Mouse (Mus musculus) liver, adult 2 months (tissue): ENCODE data around the gene Spata31d1a. TPM values are rescaled to one million over a fixed set of nuclear protein-coding genes. Genes with fewer than 3 reads are reported as not detected.

Experiments used
- DNase-seq: peaks from one replicate; pipeline ENCODE4 v3.0.0-alpha.2; 2011; ENCODE audit warnings: low read depth, low spot score; ENCODE audit errors: extremely low read depth
- H3K27ac ChIP-seq: fragments of 200-500 bp; replicated peaks from 2 replicates; pipeline ENCODE4 v1.5.1; 2012; ENCODE audit warnings: low read depth, mild to moderate bottlenecking, control low read depth, inconsistent platforms, low read length; ENCODE audit not compliant: insufficient read depth
- H3K27me3 ChIP-seq: fragments of 200-500 bp; 2 replicates; pipeline ENCODE4 v1.6.1; 2012; ENCODE audit warnings: mild to moderate bottlenecking, moderate library complexity, low read length, inconsistent platforms; ENCODE audit not compliant: control insufficient read depth, insufficient read depth
- H3K36me3 ChIP-seq: fragments of 200-500 bp; 2 replicates; pipeline ENCODE4 v1.6.1; 2012; ENCODE audit warnings: low read length, inconsistent platforms; ENCODE audit not compliant: control insufficient read depth, insufficient read depth
- H3K4me1 ChIP-seq: fragments of 200-500 bp; 2 replicates; pipeline ENCODE4 v1.6.1; 2011; ENCODE audit warnings: low read length; ENCODE audit not compliant: control insufficient read depth, insufficient read depth
- H3K4me3 ChIP-seq: fragments of 200-500 bp; 2 replicates; pipeline ENCODE4 v1.5.1; 2011; ENCODE audit warnings: low read depth, mild to moderate bottlenecking, control low read depth, low read length, moderate library complexity; ENCODE audit not compliant: insufficient read depth
- H3K79me2 ChIP-seq: fragments of 200-500 bp; 2 replicates; pipeline ENCODE4 v1.6.1; 2012; ENCODE audit warnings: inconsistent platforms, mild to moderate bottlenecking, low read length, moderate library complexity; ENCODE audit not compliant: control insufficient read depth, insufficient read depth
- H3K9ac ChIP-seq: fragments of 200-500 bp; 2 replicates; pipeline ENCODE4 v1.6.1; 2012; ENCODE audit warnings: low read depth, mild to moderate bottlenecking, control low read depth, inconsistent platforms, low read length
- CTCF ChIP-seq: fragments of 200-500 bp; IDR thresholded peaks from 2 replicates; pipeline ENCODE4 v1.5.1; 2011; ENCODE audit warnings: low read depth, low read length, control low read depth
- POLR2A ChIP-seq: fragments of 200-500 bp; IDR thresholded peaks from 2 replicates; pipeline ENCODE4 v1.6.1; 2011; ENCODE audit warnings: low read length, control low read depth; ENCODE audit not compliant: insufficient read depth; ENCODE audit errors: extremely low read depth
- WGBS: fragments of 180-500 bp; shearing (Covaris S2); methylation state at CpG from one replicate; pipeline ENCODE4 v1.1.7; 2018; 5-methylcytosine and 5-hydroxymethylcytosine counted together
- polyA plus RNA-seq: library from polyadenylated mRNA; depleted of rRNA; stranded (reverse); fragments of >200 nt; gene quantifications from 2 replicates; pipeline ENCODE4 v1.2.3, GENCODE M21; 2012
- total RNA-seq: library from RNA; depleted of rRNA; stranded (reverse); fragments of >200 nt; gene quantifications from 2 replicates; pipeline ENCODE4 v1.2.3, GENCODE M21; 2014

Gene Spata31d1a
- total and polyA plus RNA-seq, 2 experiments, result not detected

- H3K9ac ChIP-seq, result no peak overlapping the region
- no peak overlapping the region for H3K4me3 ChIP-seq
- no peaks in the 10 kb centered on the region for H3K36me3 ChIP-seq
- no peak overlapping the region for H3K27ac ChIP-seq
- peaks cover 3% of the 10 kb centered on the region; the same call in 1 of the 2 replicates for H3K27me3 ChIP-seq
- no peaks in the 10 kb centered on the region for H3K79me2 ChIP-seq
- no peak for DNase-seq
- TF ChIP-seq CTCF (no peak), POLR2A (no peak)
- H3K4me1 ChIP-seq, result peaks cover 2% of the 10 kb centered on the region; the same call in 1 of the 2 replicates
- WGBS, result 82% methylated on average over 6 of the region's 6 CpGs
Observed at GRCm38 (mm10) chr13:59672248-59672647, 37.9 kb downstream of the Spata31d1a start.

DNA sequence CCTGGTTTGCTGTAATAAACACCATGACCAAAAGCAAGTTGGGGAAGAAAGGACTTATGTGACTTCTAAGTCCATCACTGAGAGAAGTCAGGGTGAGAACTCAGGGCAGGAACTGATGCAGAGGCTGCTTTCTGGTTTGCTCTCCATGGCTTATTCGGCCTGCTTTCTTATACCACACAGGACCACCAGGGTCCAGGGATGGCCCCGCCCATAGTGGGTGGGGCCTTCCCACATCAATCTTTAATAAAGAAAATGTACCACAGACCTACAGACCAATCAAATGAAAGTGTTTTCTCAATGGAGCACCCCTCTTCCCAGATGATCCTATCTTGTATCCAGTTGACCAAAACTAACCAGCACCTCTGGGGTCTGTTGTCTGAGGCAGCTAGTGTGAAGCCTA lies 38.6 kb downstream of the Spata31d1a start:
- Histone ChIP-seq H3K79me2 (no peaks in the 10 kb centered on the region), H3K4me3 (no peak overlapping the region), H3K27me3 (peaks cover 3% of the 10 kb centered on the region; the same call in 1 of the 2 replicates), H3K9ac (no peak overlapping the region), H3K27ac (no peak overlapping the region), H3K4me1 (peaks cover 2% of the 10 kb centered on the region; the same call in 1 of the 2 replicates), H3K36me3 (no peaks in the 10 kb centered on the region)
- DNase-seq, result no peak
- WGBS, result 84% methylated on average over 2 of the region's 2 CpGs
- no peak for TF ChIP-seq CTCF

- H3K9ac ChIP-seq, result no peak overlapping the region
- no peaks in the 10 kb centered on the region; the same call in 1 of the 2 replicates for H3K4me1 ChIP-seq
- TF ChIP-seq POLR2A, result no peak
- TF ChIP-seq CTCF, result no peak
- no peak for DNase-seq
- H3K79me2 ChIP-seq, result no peaks in the 10 kb centered on the region
- WGBS, result 91% methylated on average over 10 of the region's 10 CpGs
- no peak overlapping the region for H3K4me3 ChIP-seq
- no peaks in the 10 kb centered on the region for H3K27me3 ChIP-seq
- no peak overlapping the region for H3K27ac ChIP-seq
- H3K36me3 ChIP-seq, result no peaks in the 10 kb centered on the region
Observed at GRCm38 (mm10) chr13:59669946-59670345, 40.2 kb downstream of the Spata31d1a start.

DNA sequence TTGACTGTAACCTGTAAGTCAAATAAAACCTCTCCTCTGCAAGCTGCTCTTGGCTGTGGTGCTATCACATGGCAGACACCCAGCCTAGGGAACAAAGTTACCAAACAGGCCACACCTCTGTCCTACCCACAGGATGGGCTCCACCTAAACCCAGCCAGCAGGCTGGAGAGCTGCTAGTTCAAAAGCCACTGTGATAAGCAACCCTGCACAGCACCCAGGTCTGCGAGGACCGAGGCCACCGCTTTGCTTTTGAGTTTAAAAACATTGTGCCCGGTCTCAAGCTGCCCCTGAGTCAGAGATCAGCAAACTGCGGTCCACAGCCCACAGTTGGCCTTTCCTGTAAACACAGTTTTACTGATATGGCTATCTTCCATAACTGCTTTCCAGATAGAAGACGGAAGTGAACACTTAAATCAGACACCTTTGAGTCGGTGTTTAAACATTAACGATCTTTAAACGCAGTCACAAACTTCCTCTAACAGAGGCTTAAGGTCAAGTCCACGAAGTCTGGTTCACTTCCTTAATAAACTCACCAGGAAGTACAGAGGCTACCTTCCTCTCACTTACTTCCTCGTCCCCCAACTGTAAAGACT lies 41.5 kb downstream of the Spata31d1a start:
- Histone ChIP-seq H3K27me3 (no peaks in the 10 kb centered on the region), H3K9ac (no peak overlapping the region; the same call in 1 of the 2 replicates), H3K79me2 (no peaks in the 10 kb centered on the region), H3K4me3 (no peak overlapping the region), H3K4me1 (no peaks in the 10 kb centered on the region; the same call in 1 of the 2 replicates), H3K36me3 (no peaks in the 10 kb centered on the region), H3K27ac (peak overlapping the region; percentile 71)
- whole genome bisulfite sequencing, result 6% methylated on average over 11 of the region's 11 CpGs
- TF ChIP-seq POLR2A (no peak), CTCF (no peak)
- peak; percentile 94 for DNase-seq

- Histone ChIP-seq H3K36me3 (no peaks in the 10 kb centered on the region), H3K27me3 (no peaks in the 10 kb centered on the region), H3K4me1 (no peaks in the 10 kb centered on the region; the same call in 1 of the 2 replicates), H3K79me2 (no peaks in the 10 kb centered on the region), H3K4me3 (no peak overlapping the region), H3K27ac (no peak overlapping the region), H3K9ac (no peak overlapping the region)
- DNase-seq, result no peak
- 82% methylated on average over 5 of the region's 5 CpGs for WGBS
- no peak for TF ChIP-seq POLR2A
- no peak for TF ChIP-seq CTCF
Observed at GRCm38 (mm10) chr13:59667763-59668162, 42.4 kb downstream of the Spata31d1a start.

DNA sequence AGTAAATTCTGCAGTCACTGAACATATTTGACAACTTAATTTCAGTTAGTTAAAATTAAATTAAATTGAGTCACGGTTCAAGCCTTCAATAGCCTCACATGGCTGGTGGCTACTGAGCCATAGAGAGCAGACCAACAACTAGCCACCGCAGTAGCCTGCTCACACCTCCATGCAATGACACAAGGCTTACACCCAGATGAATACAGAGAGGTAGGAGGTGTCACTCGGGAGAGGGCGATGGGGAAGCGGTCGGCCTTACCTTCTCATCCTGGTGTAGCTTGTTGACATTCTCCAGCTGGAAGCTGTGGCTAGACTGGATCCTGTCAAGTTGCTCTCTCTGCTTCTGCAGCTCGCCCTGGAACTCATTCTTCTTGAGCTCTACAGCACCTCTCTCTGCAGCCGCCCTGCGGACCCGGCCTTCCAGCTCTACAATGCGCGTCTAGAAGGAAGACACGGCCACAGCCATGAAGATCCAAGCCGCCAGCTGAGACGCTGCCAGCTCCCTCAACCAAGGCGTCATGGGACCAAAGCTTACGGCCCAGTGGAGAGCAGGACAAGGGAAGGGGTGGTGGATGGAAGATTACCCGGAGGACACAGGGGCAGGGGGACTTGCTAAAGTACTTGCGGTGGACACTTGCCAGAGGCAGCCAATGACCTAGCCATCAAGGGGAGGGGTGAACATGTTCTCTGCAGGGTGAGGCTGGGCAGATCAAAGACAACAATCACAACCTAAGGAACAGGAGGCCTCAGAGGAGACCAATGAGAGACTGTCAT lies 46.0 kb downstream of the Spata31d1a start:
- Histone ChIP-seq H3K27me3 (no peaks in the 10 kb centered on the region), H3K36me3 (no peaks in the 10 kb centered on the region), H3K4me3 (no peak overlapping the region), H3K79me2 (no peaks in the 10 kb centered on the region), H3K4me1 (no peaks in the 10 kb centered on the region; the same call in 1 of the 2 replicates), H3K9ac (no peak overlapping the region), H3K27ac (no peak overlapping the region)
- TF ChIP-seq POLR2A (no peak), CTCF (no peak)
- no peak for DNase-seq
- 96% methylated on average over 19 of the region's 19 CpGs for WGBS
